Mouse (Mus musculus) spleen, adult 12 weeks (tissue): ENCODE results near the gene Scn1b.

Experiments used
- DNase-seq: peaks from one replicate; pipeline ENCODE4 v3.0.0; 2022; ENCODE audit warnings: low spot score

Gene Scn1b

DNA sequence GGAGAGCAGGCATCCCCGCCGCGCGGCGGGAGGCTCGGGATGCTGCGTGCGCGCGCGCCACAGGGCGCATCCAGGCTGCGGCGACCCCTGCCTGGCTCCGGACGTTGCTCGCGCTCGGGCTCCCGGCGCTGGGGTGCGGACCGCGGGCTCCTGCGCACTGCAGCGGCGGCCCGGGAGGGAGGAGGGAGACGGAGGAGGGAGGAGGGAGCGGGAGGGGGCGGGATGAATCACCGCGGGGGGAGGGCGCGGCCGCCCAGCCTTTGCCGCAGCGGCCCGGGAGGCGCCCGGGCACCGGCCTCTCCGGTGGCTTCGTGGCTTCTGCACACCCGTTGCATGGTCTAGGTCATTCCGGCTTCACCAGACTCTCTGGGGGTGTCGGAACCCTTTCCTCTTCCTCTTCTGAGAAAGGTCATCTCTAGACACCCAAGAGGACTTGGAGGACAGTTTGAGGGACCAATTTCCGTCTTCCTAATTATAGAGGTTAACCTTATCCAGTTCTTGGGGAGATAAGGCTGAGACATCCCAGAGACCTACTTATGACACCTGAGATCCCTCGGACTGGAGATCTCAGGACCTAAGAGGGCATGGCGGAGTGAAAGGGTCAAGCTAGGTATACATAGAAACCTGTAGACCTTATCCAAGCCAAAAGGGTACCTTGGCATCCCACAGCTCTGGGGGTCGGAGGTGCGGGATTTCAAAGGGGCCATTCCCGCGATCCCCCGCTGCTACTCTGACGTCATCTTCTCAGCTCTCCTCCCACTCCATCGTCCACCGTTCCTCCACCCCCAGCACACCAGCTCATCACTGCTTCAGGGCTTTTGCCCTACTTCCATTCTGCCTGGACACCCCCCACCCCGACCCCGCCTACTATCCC is at the start of gene Scn1b:
Scn1b (minus strand) TSS at position 153 of the 874 bp plus-strand sequence.
- no peak for DNase-seq

- DNase-seq = no peak
Observed at GRCm38 (mm10) chr7:31175096-31175495, 48.3 kb upstream of the Scn1b start.

GRCm38 (mm10) chr7:31174466-31174865 is 47.7 kb upstream of the Scn1b start:
- DNase-seq = no peak

DNA sequence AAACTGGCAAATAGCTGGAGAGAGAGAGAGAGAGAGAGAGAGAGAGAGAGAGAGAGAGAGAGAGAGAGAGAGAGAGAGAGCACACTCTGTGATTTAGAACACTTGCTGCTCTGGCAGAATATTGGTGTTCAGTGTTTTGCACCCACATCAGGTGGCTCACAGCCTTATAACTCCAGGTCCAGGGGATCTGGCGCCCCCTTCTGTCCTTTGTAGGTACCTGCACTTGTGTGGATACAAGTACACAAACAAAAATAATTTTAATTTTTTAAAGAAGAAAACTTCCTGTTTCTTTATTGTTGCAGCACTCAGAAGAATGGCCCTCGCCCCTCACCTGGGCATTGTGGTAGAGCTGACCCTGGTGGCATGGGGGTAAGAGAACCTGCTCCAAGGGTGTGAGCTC is 45.4 kb upstream of the Scn1b start:
- DNase-seq = no peak

DNA sequence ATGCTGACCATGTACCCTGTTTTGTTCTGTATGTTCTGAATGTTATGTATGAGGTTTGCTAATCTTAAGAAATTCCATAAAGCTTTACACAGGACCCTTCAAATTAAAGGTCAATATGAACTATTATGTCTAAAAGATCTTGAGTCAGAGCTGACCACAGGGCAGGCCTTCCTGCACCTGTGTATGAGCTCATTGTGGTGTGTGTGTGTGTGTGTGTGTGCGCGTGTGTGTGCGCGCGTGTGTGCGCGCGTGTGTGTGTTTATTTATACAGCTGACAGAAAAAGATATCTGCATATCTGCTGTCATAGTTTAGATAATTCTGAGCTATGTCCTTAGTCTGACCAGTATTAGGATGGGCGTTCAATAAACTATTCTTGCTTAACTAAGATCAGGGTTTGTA is 43.7 kb upstream of the Scn1b start:
- no peak for DNase-seq

DNA sequence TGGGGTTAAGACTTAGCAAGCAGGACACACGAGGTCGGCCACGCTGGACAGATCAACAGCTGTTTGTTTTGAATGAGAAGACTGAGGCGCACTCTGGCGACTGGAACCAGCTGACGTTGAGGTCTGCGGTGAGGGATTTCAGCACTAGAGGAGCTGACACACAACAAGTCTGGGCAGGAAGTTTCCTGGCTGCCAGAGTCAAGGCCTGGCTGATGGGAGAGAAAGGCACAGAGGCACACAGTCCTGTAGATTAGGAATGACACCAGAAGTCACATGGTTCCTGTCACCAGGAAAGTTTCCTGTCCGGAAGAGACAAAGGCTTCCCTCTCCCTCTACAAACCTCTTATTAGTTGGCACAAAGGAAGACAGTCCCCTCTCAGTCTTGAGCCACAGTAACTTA is 41.6 kb upstream of the Scn1b start:
- DNase-seq = no peak

- DNase-seq = no peak
Observed at GRCm38 (mm10) chr7:31164748-31165147, 37.9 kb upstream of the Scn1b start.

GRCm38 (mm10) chr7:31163666-31164577 is 37.1 kb upstream of the Scn1b start:
- no peak for DNase-seq

DNA sequence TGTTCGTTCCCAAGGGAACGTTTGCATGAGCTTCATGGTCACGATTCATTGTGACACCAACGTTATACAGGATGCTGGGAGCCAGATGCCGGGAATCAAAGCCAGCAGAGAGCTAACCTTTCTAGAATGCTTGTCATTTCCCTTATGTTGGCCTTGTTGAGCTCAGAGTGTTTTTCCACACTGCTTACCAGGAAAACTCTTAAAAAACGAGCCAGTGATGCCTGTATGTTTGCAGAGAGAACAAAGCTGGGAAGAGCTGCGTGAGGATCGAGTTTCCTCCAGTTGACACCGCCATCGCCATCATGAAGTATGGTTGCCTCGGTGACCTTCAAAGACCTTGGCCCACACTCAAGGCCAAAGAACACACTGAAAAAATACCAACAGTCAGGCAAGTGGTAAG is 35.5 kb upstream of the Scn1b start:
- DNase-seq = no peak

- no peak for DNase-seq
Observed at GRCm38 (mm10) chr7:31161831-31162230, 35.0 kb upstream of the Scn1b start.

DNA sequence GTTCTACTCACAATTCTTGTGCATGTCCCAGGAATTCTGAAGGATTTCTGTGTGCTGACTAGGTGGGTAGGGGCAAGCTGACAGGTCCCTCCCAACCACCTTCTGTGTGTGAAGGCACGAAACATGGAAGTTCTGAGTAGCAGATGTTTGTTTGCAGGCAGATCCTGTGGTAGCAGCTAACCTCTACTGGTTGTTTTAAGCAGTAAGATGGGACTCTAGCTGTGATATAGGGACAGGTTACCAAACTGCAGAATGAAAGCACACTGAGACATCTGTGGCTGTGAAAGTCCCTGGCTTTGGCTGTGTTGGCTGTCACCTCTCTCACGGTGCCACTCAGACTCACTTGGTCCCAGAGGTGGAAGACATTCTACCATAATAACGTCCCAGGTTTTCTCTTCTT is 34.4 kb upstream of the Scn1b start:
- no peak for DNase-seq

DNA sequence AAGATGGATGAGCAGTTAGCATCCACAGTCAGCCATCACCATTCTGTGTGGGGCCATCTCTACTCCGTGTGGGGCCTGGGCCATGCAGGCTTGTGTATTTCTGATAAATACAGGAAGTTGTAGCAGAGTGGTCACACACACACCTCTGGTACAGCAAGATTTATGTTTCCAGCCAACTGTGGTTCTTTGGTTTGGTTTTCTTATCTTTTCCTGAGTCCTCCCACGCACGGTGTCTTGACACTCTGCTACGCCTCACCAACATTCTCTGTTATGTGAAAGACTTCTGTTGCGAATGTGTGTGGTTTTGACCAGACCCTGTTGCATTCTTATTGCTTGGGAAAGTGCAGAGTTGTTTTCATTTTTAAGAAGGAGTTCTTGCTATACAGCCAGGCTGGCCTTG is 34.0 kb upstream of the Scn1b start:
- no peak for DNase-seq

GRCm38 (mm10) chr7:31156034-31156928 is 29.5 kb upstream of the Scn1b start:
- DNase-seq = no peak

GRCm38 (mm10) chr7:31155296-31156033 is 28.7 kb upstream of the Scn1b start, which contains the start of gene Gramd1a:
Gramd1a (minus strand) TSS chr7:31155896.
- DNase-seq = no peak

DNA sequence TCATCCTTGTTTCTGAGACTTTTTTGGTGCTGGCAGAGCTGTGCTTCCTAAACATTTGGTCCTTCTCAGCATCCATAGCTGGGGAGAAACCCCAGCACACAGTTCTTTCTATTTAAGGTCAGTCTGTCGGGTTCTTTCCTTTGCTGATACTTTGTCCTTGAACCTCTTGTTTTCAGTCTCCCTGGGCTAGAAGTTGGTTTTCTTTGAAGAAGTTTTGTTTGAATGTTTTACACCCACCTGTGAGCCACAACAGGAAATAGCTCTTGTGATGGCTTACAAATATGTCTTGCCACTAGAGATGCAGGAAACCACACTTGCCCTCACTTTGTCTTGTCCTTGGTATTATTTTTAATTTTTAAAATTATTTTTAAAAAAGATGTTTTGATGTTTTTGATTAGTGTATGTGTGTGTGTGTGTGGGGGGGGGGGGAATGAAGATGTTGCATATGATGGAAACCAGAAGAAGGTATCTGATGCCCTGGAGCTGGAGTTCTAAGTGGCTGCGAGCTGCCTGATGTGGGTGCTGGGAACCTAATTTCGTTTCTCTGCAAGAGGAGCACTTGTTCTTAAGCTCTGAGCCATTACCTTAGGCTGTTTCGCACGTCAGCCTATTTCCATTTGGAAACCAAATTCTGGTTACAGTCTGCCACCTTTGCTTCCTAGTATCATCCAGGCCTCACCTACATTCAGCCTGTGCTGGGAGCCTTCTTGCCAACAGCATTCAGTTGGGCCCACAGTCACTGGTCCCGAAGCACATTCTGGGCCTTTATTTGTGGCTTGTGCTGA is 26.9 kb upstream of the Scn1b start:
- no peak for DNase-seq

GRCm38 (mm10) chr7:31151301-31152241 is 24.8 kb upstream of the Scn1b start:
- DNase-seq = peak; percentile 25

DNA sequence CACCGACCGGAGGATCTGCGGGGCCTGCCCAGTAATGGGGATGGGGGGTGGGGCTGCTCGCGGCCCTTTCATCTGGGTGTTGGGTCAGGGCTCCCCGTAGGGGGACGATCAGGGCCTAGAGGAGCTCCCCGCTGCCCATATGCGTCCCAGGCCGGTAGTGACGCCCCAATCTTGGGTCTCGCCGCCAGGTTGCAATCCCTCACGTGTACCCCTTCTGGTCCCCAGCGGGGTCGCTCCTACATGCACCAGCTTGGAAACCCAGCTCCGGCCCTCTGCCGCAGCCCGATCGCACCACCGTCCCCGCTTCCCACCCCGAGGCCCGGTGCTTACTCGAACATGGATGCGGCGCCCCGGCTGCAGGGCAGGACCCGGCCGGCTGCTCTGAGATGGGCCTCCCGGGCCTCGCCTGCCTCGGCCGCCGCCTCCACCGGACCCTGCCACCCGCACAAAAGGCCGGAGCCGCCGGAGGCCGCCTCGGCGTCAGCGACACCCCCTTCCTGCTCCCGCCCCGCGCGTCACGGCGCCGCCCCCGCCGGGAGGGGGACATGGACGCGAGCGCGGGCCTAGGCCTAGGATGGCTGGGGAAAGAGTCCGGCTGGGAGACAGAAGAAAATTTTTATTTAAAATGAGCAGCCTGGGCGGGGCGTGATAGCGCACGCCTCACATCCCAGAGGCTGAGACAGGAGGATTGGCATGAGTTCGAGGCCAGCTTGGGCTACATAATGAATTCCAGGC is 23.9 kb upstream of the Scn1b start:
- peak; percentile 63 for DNase-seq

GRCm38 (mm10) chr7:31149751-31150565 is 23.2 kb upstream of the Scn1b start:
- DNase-seq = no peak
